Mouse (Mus musculus) MEL (cell line): Measurements from ENCODE around the gene Syp.
A peak's percentile ranks its signal among the peaks of the same experiment; 100 is the strongest.

ENCODE experiments used
- CTCF ChIP-seq, 3 experiments: IDR thresholded peaks in 2 of 3; conservative IDR thresholded peaks in 1 of 3; 2 replicates each; pipeline ENCODE4 v1.5.1; 2011 to 2012; ENCODE audit warnings: low read length in 3 of 3, low read depth in 2 of 3, mild to moderate bottlenecking in 2 of 3, improper control_type of control experiment in 1 of 3, inconsistent platforms in 1 of 3, mixed read lengths in 1 of 3, moderate library complexity in 1 of 3; ENCODE audit not compliant: control insufficient read depth in 1 of 3, insufficient read depth in 1 of 3, poor library complexity in 1 of 3, severe bottlenecking in 1 of 3
- MAFK ChIP-seq: IDR thresholded peaks from 2 replicates; pipeline ENCODE4 v1.6.1; 2011; ENCODE audit warnings: low read depth, mild to moderate bottlenecking, low read length, improper control_type of control experiment, borderline replicate concordance
- MEF2A ChIP-seq: IDR thresholded peaks from 2 replicates; pipeline ENCODE4 v1.6.1; 2014; ENCODE audit warnings: low read depth, mild to moderate bottlenecking, inconsistent platforms, low read length, improper control_type of control experiment; ENCODE audit not compliant: poor library complexity, insufficient replicate concordance, severe bottlenecking; ENCODE audit errors: extremely low read depth
- MXI1 ChIP-seq: IDR thresholded peaks from 2 replicates; pipeline ENCODE4 v1.6.1; 2011; ENCODE audit warnings: mild to moderate bottlenecking, low read depth, low read length, improper control_type of control experiment
- NELFE ChIP-seq: IDR thresholded peaks from 2 replicates; pipeline ENCODE4 v1.6.1; 2011; ENCODE audit warnings: low read depth, low read length, improper control_type of control experiment
- POLR2A ChIP-seq, 2 experiments: IDR thresholded peaks; 2 replicates each; pipeline ENCODE4 v1.6.1; 2011 to 2012; ENCODE audit warnings: low read length in 2 of 2, mild to moderate bottlenecking in 2 of 2, control low read depth in 1 of 2, improper control_type of control experiment in 1 of 2, low read depth in 1 of 2, moderate library complexity in 1 of 2; ENCODE audit not compliant: control insufficient read depth in 1 of 2, insufficient read depth in 1 of 2, poor library complexity in 1 of 2
- RAD21 ChIP-seq: IDR thresholded peaks from 2 replicates; pipeline ENCODE4 v1.6.1; 2011; ENCODE audit warnings: mild to moderate bottlenecking, low read depth, low read length, improper control_type of control experiment
- RCOR1 ChIP-seq: IDR thresholded peaks from 2 replicates; pipeline ENCODE4 v1.6.1; 2012; ENCODE audit warnings: low read depth, mild to moderate bottlenecking, inconsistent platforms, low read length, improper control_type of control experiment
- SIN3A ChIP-seq: IDR thresholded peaks from 2 replicates; pipeline ENCODE4 v1.6.1; 2012; ENCODE audit warnings: low read length, improper control_type of control experiment, inconsistent platforms
- TAL1 ChIP-seq: IDR thresholded peaks from 2 replicates; pipeline ENCODE4 v1.6.1; 2012; ENCODE audit warnings: mild to moderate bottlenecking, inconsistent platforms, low read length, moderate library complexity, mixed read lengths
- USF1 ChIP-seq: IDR thresholded peaks from 2 replicates; pipeline ENCODE4 v1.6.1; 2014; ENCODE audit warnings: low read depth, mild to moderate bottlenecking, inconsistent platforms, low read length, improper control_type of control experiment, moderate library complexity

DNA sequence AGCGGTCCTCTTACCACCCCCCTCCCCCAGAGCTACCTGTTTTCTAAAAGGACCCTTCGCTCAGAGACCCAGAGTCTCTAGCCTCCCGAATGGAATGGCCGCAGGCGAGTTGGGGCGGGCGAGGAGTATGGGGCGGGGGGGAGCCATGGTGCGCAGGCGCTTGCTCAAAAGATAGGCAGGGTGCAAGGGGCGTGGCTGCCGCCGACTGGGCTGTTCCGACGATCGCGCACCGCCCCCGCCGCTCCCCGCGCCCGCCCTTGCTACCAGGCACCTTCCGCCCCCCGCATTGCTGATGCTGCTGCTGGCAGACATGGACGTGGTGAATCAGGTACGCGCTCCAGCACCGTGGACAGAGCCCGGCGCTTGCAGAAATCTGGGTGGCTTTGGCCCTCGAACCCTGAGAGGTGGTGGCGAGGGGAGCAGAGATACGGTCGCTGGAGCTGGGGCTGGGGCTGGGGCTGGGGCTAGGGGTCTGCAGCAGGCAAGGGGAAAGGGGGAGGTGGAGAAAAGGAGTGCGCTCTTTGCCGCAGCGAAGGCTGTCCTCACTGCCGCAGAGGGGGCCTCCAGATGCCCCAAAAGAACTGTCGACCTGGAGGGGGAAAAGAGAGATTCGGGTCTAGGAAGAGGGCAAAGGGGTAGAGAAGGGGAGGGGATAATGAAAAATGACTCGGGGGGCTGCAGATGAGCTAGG, at the start of gene Syp:
- TF ChIP-seq CTCF (IDR thresholded peaks at IDR 0.05 in 2 of 3, conservative IDR thresholded peaks at IDR 0.05 in 1 of 3; ENCODE audit: control insufficient read depth in 1 of 3, insufficient read depth in 1 of 3, low read depth in 2 of 3, low read length in 3 of 3, poor library complexity in 1 of 3, severe bottlenecking in 1 of 3) (no peak), USF1 (no peak), MXI1 (peak; percentile 99), TAL1 (no peak), MAFK (no peak), RCOR1 (peak; percentile 84), POLR2A (IDR thresholded peaks at IDR 0.05; ENCODE audit: control insufficient read depth in 1 of 2, insufficient read depth in 1 of 2, low read depth in 1 of 2, low read length in 2 of 2, poor library complexity in 1 of 2) (peak in 1 of 2 experiments; percentile 51; a peak in 1 of 4 replicates), SIN3A (peak; percentile 99), NELFE (peak; percentile 36; the same call in 1 of the 2 replicates), MEF2A (no peak), RAD21 (no peak)
